In the genomic region with DNA sequence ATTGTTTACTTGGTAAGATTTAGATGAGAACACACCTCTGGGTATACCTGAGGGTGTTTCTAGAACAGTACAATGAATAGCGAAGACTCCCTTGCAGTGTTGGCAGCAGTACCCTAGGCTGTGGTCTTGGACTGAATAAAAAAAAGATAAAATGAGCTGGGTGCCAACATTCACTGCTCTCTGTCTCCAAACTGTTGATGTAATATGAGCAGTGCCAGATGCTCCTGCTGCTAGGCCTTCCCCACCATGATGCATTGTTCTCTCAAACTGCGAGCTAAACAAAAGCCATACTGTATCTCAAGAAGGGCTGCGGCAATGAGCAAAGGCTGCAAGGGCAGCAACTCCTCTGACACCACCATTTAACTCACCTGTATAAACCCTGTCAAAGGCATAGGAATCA, we compare ENCODE assay signal across 18 mouse cellular contexts. TPM values are rescaled to one million over a fixed set of nuclear protein-coding genes. Genes with fewer than 3 reads are reported as not detected.
A peak's percentile ranks its signal among the peaks of the same experiment; 100 is the strongest.
DNase-seq lines count a peak whose midpoint lies in the region; ATAC-seq lines count a peak whose summit lies in the region.
"Had no signal": no experiment of that assay in that cellular context is flagged by ENCODE, and none has a peak within 500 bp of the region (broad histone marks: within the 10 kb centered on the region; RNA-seq: fewer than 3 reads in every experiment).

No protein-coding gene starts in this region.

- no peak overlapping the region for H3K4me2 ChIP-seq in liver, embryonic 12.5 days
- H3K4me2 ChIP-seq: embryonic facial prominence, embryonic 12.5 days; heart, embryonic 12.5 days; limb, embryonic 13.5 days; neural tube, embryonic 13.5 days had no signal

- H3K4me3 ChIP-seq in liver, embryonic 12.5 days, result no peak overlapping the region
- H3K4me3 ChIP-seq: embryonic facial prominence, embryonic 12.5 days; heart, embryonic 12.5 days; hindbrain, embryonic 10.5 days; limb, embryonic 13.5 days; neural tube, embryonic 13.5 days had no signal

- peaks cover 4% of the 10 kb centered on the region; the same call in 1 of the 2 replicates for H3K27me3 ChIP-seq in liver, embryonic 12.5 days (replicated peaks)
- H3K27me3 ChIP-seq: embryonic facial prominence, embryonic 12.5 days; heart, embryonic 12.5 days; limb, embryonic 13.5 days; neural tube, embryonic 13.5 days had no signal

- no peak overlapping the region for H3K9ac ChIP-seq in liver, embryonic 12.5 days
- H3K9ac ChIP-seq: embryonic facial prominence, embryonic 12.5 days; heart, embryonic 12.5 days; limb, embryonic 13.5 days; neural tube, embryonic 13.5 days had no signal

- no peaks in the 10 kb centered on the region for H3K4me1 ChIP-seq in liver, embryonic 12.5 days
- H3K4me1 ChIP-seq: embryonic facial prominence, embryonic 12.5 days; heart, embryonic 12.5 days; limb, embryonic 13.5 days; neural tube, embryonic 13.5 days had no signal

- DNase-seq in cerebellum, adult 9-10 months, result peak; percentile 60
- DNase-seq in cerebellum, adult 8-10 months, result no peak
- DNase-seq in layer of hippocampus, adult 11-12 months (ENCODE audit: low spot score), result peak; percentile 48
- DNase-seq in layer of hippocampus, postnatal 10 days (ENCODE audit: low spot score in 2 of 2), result no peak
- peak; percentile 47 for DNase-seq in retina, postnatal 1 day
- no peak for DNase-seq in retina, embryonic 14.5 days (ENCODE audit: low spot score)
- no peak for DNase-seq in embryo, embryonic 10 days (ENCODE audit: low spot score)
- DNase-seq: adrenal gland, adult 8-10 months; B cell, adult 2 months; gastrocnemius, postnatal 14 days; lung, adult 18-20 months had no signal

- ATAC-seq in liver, embryonic 12.5 days, result no peak
- ATAC-seq: intestine, postnatal 0 days had no signal

- H3K36me3 ChIP-seq in liver, embryonic 12.5 days, result no peaks in the 10 kb centered on the region
- H3K36me3 ChIP-seq: embryonic facial prominence, embryonic 12.5 days; heart, embryonic 12.5 days; hindbrain, embryonic 10.5 days; limb, embryonic 13.5 days; neural tube, embryonic 13.5 days had no signal

- no peak overlapping the region for H3K27ac ChIP-seq in liver, embryonic 12.5 days
- H3K27ac ChIP-seq: embryonic facial prominence, embryonic 12.5 days; hindbrain, embryonic 10.5 days; limb, embryonic 13.5 days; neural tube, embryonic 13.5 days had no signal

- no peaks in the 10 kb centered on the region for H3K9me3 ChIP-seq in liver, embryonic 12.5 days (replicated peaks)
- H3K9me3 ChIP-seq: embryonic facial prominence, embryonic 12.5 days; heart, embryonic 12.5 days; hindbrain, embryonic 10.5 days; limb, embryonic 13.5 days; neural tube, embryonic 13.5 days had no signal

- WGBS in liver, embryonic 12.5 days (ENCODE audit: insufficient replicate concordance), result 79% methylated on average over 3 of the region's 3 CpGs

RNA-seq across cellular contexts. Expression of gene Cdc42bpa, which starts 29.0 kb away (rescaled TPM):
- total RNA-seq in layer of hippocampus, postnatal 10 days (2021), result 100 to 1,000 TPM; 220 to 243 TPM
- 13.5 and 13.8 TPM in 2 replicates for polyA plus RNA-seq in liver, embryonic 12.5 days (2016; fragmentation: Nextera tagmentation; extraction: Ambion mirVana)

Comparison
In these comparisons a context has a peak if more than half of its experiments do, and no peak if none do; other contexts are left out.
1. DNase-seq: peak in cerebellum, adult 9-10 months (single experiment), layer of hippocampus, adult 11-12 months (single experiment) and retina, postnatal 1 day (single experiment); none in cerebellum, adult 8-10 months (single experiment), layer of hippocampus, postnatal 10 days (0 of 2), retina, embryonic 14.5 days (single experiment) and embryo, embryonic 10 days (single experiment).